ENCODE assay signal across 8 mouse cellular contexts in genomic region chr12:79752189-79752588, GRCm38 (mm10).
DNase-seq lines count a peak whose midpoint lies in the region; ATAC-seq and TF ChIP-seq lines count a peak whose summit lies in the region.

No protein-coding gene starts in this region.

- TF ChIP-seq CTCF in midbrain, postnatal 0 days (IDR thresholded peaks at IDR 0.05) = no peak

- peak overlapping the region; percentile 40; the same call in 1 of the 2 replicates for H3K27ac ChIP-seq in midbrain, embryonic 12.5 days (replicated peaks)
- no peak overlapping the region for H3K27ac ChIP-seq in midbrain, postnatal 0 days (ENCODE audit: low read depth, low read length)
- H3K27ac ChIP-seq in limb, embryonic 10.5 days = peak overlapping the region; percentile 83

- 14% methylated on average over 5 of the region's 5 CpGs for WGBS in midbrain, embryonic 12.5 days
- 23% methylated on average over 5 of the region's 5 CpGs for WGBS in midbrain, postnatal 0 days
- WGBS in limb, embryonic 10.5 days = 14% methylated on average over 5 of the region's 5 CpGs

- ATAC-seq in midbrain, embryonic 12.5 days (ENCODE audit: low FRiP score, low read depth) = no peak
- ATAC-seq in midbrain, postnatal 0 days (ENCODE audit: low FRiP score) = no peak
- no peak for ATAC-seq in megakaryocyte progenitor cell, adult 5-6 weeks (replicated peaks; ENCODE audit: poor library complexity)

- H3K9ac ChIP-seq in midbrain, embryonic 12.5 days (replicated peaks) = no peak overlapping the region
- no peak overlapping the region for H3K9ac ChIP-seq in midbrain, postnatal 0 days (replicated peaks; ENCODE audit: low read length, poor library complexity, severe bottlenecking)

- H3K4me3 ChIP-seq in midbrain, embryonic 12.5 days = no peak overlapping the region
- no peak overlapping the region for H3K4me3 ChIP-seq in midbrain, postnatal 0 days (ENCODE audit: low read depth, low read length)
- no peak overlapping the region for H3K4me3 ChIP-seq in limb, embryonic 10.5 days

- peaks cover 50% of the 10 kb centered on the region for H3K4me1 ChIP-seq in midbrain, embryonic 12.5 days
- peaks cover 17% of the 10 kb centered on the region; the same call in 1 of the 2 replicates for H3K4me1 ChIP-seq in midbrain, postnatal 0 days (ENCODE audit: insufficient read depth, low read length)
- H3K4me1 ChIP-seq in limb, embryonic 10.5 days = peaks cover 96% of the 10 kb centered on the region

- no peaks in the 10 kb centered on the region for H3K36me3 ChIP-seq in midbrain, embryonic 12.5 days
- H3K36me3 ChIP-seq in midbrain, postnatal 0 days (ENCODE audit: insufficient read depth, low read length) = no peaks in the 10 kb centered on the region
- H3K36me3 ChIP-seq in limb, embryonic 10.5 days = no peaks in the 10 kb centered on the region

- H3K27me3 ChIP-seq in midbrain, embryonic 12.5 days = peaks cover 6% of the 10 kb centered on the region; the same call in 1 of the 2 replicates
- no peaks in the 10 kb centered on the region for H3K27me3 ChIP-seq in midbrain, postnatal 0 days (ENCODE audit: insufficient read depth, low read length)
- no peaks in the 10 kb centered on the region for H3K27me3 ChIP-seq in limb, embryonic 10.5 days (ENCODE audit: low read depth, poor library complexity, severe bottlenecking)

- no peak overlapping the region for H3K4me2 ChIP-seq in midbrain, embryonic 12.5 days (replicated peaks)
- H3K4me2 ChIP-seq in midbrain, postnatal 0 days (ENCODE audit: low read depth, low read length, poor library complexity, severe bottlenecking) = no peak overlapping the region

- DNase-seq in adrenal gland, adult 2 months = peak; percentile 26
- no peak for DNase-seq in adrenal gland, postnatal 4 days (ENCODE audit: low spot score in 2 of 2)
- DNase-seq in midbrain, postnatal 0 days (ENCODE audit: low spot score) = no peak
- no peak for DNase-seq in limb, embryonic 10.5 days (ENCODE audit: low spot score)
- no peak for DNase-seq in right cerebral cortex, postnatal 10 days (ENCODE audit: low spot score in 2 of 2)
- DNase-seq in urinary bladder, postnatal 25 days (ENCODE audit: low spot score) = no peak

- no peaks in the 10 kb centered on the region for H3K9me3 ChIP-seq in midbrain, embryonic 12.5 days
- H3K9me3 ChIP-seq in midbrain, postnatal 0 days (ENCODE audit: low read length) = no peaks in the 10 kb centered on the region
- no peaks in the 10 kb centered on the region for H3K9me3 ChIP-seq in limb, embryonic 10.5 days (replicated peaks)
